Mouse (Mus musculus) kidney, postnatal 36 days (tissue): ENCODE data around the gene Grk3.

Source experiments
- DNase-seq, 2 experiments: peaks; one replicate each; pipeline ENCODE4 v3.0.0; 2021 to 2022; ENCODE audit warnings: mixed read lengths in 2 of 2

The Grk3 gene

DNA sequence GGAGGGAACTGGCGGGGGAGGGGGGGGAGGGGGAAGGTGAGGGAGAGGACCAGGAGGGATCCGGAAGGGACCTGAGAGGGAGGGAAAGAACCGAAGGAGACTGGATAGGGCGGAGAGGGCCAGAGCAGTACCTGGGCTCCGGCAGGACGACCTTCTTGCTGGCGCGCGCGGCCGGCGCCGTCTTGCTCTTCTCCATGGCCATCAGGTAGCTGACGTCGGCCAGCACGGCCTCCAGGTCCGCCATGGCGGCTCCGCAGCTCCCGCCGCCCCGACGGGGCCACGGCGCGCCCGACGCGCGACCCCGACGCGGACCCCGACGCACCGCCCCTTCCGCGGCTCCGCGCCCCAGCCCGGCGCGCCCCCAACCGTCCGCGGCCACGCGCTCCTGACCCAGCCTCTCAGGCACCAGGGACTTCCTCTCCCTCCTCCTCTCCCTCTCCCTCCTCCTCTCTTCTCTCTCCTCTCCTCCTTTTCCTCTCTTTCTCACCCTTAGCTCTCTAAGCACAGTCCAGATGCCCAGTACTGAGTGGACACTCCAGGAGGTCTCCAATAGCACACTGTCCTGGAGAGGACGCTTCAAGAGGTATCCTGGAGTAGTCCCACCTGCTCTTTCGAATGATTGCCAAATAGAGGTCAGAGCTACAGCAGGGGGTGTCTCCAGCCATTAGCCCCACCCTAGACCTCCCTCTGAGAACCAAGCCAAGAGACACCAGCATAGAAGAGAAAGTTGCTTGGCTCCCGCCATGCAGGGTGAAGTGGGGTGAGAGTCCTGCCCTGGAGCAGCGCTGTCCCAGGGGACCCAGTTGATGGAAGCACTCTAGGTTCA is at the start of gene Grk3:
Grk3 (minus strand) TSS at position 556 of the 826 bp plus-strand sequence.
- DNase-seq, result peak; percentile 53 to 76

DNA sequence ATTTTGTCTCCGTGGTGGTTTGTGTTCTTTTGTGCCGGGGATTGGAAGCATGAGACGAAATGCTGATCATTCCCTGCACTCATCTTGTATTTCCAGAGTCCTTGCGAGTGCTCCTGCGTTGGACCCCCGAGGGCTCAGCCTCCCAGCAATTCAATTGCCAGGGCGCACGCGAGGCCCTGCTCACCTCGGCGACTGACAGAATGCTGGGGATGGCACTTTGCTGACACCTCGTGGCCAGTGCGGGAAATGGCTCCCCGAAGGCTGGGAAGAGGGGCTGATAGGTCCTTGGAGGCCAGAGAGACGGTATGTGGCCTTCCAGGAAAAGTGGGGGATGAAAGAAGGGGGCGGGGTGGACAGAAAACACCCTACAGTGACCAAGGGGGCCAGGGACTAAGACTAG is 38.7 kb upstream of the Grk3 start:
- DNase-seq, result peak; percentile 62 to 82

GRCm38 (mm10) chr5:113050581-113051185 is 35.1 kb upstream of the Grk3 start:
- no peak for DNase-seq

GRCm38 (mm10) chr5:113049876-113050275 is 34.3 kb upstream of the Grk3 start:
- DNase-seq, result no peak

- DNase-seq, result no peak
Measured at GRCm38 (mm10) chr5:113045511-113046273, 30.1 kb upstream of the Grk3 start.

DNA sequence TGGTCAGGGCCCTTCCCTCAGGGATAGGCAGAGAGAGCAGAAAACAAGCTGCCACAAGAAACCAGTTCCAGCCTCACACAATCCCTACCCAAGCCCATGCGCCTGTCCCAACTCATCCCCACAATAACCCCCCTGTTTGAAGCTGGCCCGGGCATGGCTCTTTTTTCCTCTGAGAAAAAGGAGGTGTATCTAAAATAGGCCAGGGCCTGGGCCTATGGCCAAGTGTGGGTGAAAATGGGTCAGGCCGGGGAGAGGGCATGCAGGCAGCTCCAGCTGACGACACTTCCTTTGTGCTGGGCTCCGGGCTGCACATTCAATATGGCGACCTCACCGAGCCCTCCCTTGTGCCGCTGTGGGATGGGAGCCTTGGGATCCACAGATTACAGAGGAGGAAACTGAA is 27.9 kb upstream of the Grk3 start:
- DNase-seq, result no peak

- DNase-seq, result peak; percentile 21 to 22
Measured at GRCm38 (mm10) chr5:113041567-113042071, 26.0 kb upstream of the Grk3 start.

GRCm38 (mm10) chr5:113040776-113041175 is 25.2 kb upstream of the Grk3 start:
- peak in 1 of 2 experiments; percentile 8 for DNase-seq

DNA sequence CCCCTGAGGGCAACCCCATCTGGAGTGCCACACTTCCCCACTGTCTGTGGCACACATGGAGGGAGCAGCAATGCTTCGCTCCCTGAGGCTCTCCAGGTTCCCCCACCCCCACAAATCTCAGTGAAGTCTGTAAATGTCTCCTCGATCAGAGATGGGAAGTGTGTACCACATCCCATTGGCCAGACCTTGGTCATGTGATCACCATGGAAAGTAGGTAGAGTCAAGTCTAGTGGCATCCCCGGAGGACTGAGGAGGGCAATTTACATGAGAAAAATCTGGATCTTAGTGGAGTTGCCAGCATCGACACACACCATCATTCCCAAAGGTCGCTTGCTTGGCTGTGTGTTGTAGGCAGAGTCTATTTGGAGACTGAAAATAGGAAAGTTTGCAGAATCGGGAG is 23.0 kb upstream of the Grk3 start:
- DNase-seq, result no peak

- DNase-seq, result no peak
Measured at GRCm38 (mm10) chr5:113035094-113036047, 19.8 kb upstream of the Grk3 start.

DNA sequence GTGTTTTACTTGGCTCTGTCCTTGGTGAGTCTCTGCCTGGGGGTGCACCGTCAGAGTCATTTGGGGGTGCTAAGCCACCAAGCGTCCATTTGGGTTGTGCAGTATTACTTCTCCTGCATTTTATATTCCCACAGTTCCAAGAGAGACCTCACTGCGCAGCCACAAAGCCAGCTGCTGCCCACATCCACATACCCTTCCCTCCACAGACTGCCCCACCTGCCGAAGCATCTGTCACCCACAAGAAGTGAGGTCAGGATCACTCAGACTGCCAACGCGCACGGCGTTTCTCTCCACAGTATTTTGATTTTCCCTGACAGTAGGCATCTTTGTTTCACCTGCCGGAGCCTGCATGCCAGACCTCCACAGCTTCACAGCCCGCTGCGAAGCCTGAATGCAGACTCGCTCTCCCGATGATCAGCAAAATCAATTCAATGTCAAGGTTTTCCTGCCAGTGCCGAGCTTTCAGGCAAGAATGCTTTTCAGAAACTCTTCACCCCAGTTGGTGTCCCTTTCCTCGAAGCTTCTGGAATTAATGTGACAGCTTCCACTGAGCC is 15.7 kb upstream of the Grk3 start:
- no peak for DNase-seq

GRCm38 (mm10) chr5:113030082-113030481 is 14.5 kb upstream of the Grk3 start:
- no peak for DNase-seq

DNA sequence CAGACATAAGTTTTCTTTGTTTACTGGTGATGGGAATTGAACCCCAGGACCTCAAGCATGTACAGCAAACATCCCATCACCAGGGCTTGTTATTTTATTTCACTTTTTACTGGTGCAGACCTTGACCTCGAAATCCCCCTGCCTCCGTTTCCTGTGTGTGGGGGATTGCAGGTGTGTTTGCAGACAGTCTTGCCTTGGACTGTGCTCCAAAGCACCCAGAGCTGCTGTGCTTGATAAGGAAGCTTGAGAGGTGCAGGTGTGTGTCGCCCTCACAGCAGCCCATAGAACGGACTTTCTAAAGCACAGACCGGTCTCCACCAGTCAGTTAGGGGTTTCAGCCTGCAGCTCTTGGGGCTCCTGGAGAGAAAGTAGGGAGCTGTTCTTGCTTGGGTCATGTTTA is 11.1 kb upstream of the Grk3 start:
- no peak for DNase-seq

DNA sequence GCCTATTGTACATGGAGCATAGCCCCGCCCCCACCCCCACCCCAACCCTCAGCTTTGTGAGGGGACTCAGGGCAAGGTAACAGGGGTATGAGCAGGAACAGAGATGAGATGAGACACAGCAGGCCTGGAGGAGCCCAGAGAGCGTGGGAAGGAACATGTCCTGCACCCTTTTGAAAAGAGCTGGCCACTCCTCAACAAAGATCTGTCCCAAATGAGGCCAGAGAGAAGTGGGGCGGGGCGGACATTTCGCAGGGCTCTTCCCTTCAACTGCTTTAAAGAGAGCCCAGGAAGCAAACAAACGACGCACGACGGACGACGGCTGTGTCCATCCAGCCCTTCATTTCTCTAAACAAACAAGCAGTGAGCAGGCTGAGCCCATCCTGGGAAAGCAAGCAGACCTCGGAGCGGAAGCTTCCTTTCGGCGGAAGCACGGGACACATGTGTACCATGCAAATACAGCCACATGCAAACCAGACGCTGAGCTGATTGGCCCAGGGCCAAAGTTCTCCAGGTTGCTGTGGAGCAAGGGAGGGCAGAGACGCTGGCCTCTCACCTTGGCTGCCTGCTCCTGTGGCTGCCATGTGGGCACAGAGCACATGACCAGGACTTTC is 8.7 kb upstream of the Grk3 start:
- DNase-seq, result peak; percentile 56 to 75

DNA sequence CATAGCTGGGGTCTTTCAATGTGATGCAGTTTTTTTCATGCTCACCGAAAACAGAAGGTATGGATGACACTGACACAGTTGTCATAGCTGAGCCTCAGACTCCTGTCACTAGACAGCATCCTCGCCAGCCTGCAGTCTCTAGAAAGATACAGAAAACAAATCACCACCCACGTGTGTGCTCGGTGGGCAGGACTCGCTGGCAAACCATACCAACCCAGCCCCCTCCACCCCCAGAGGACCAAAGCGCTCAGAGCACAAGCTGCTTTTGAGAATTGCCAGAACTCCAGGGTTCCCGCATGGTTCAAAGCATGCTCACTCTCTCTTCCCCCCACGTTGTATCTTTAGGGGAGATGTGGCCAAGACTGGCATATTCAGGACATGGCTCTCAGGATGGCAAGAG is 2.6 kb upstream of the Grk3 start:
- no peak for DNase-seq

- no peak for DNase-seq
Measured at GRCm38 (mm10) chr5:113017004-113017403, 1.4 kb upstream of the Grk3 start.

GRCm38 (mm10) chr5:113014808-113015235 is 769 bp downstream of the Grk3 start:
- DNase-seq, result peak; percentile 35 to 65

- DNase-seq, result peak; percentile 14 to 44
Measured at GRCm38 (mm10) chr5:113014111-113014807, 1.3 kb downstream of the Grk3 start.

DNA sequence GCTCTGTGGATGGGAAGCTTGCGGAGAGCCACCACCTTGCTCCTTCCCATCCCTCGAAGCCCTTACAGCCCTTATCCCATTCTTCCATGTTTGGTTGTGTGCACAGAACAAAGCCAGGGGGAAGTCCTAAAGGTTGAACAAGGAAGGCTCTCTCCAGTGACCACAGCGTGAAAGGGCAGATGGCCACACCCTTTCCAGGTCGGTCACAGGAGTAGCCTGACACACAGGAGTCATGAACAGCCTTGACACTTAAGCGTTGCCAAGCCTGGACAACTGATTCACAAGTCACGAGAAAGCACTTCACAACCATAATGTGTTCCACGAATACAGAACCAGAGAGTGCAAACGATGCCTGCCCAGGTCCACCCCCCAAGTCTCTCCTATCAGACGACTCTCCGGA is 3.7 kb downstream of the Grk3 start:
- DNase-seq, result no peak

GRCm38 (mm10) chr5:113009183-113009820 is 6.3 kb downstream of the Grk3 start:
- DNase-seq, result no peak
